Mouse (Mus musculus) hindbrain, embryonic 11.5 days (tissue): ENCODE measurements around the gene Nktr. TPM values are rescaled to one million over a fixed set of nuclear protein-coding genes. Genes with fewer than 3 reads are reported as not detected.

Experiments used
- ATAC-seq: fragments of 200-750 bp; cut with Nextera tagmentation; 2 replicates; pipeline ENCODE4 v1.8.0; 2017; ENCODE audit warnings: mild to moderate bottlenecking, moderate TSS enrichment, moderate library complexity; ENCODE audit not compliant: low FRiP score
- DNase-seq: peaks from one replicate; pipeline ENCODE4 v3.0.0-alpha.2; 2015; ENCODE audit warnings: low spot score
- H3K27ac ChIP-seq: fragments of 300-500 bp; sonication (generic); 2 replicates; pipeline ENCODE4 v1.5.1; 2014; ENCODE audit warnings: mild to moderate bottlenecking, low read depth, low read length
- H3K27me3 ChIP-seq: fragments of 300-500 bp; sonication (generic); 2 replicates; pipeline ENCODE4 v1.6.1; 2014; ENCODE audit warnings: mild to moderate bottlenecking, low read length, moderate library complexity, mixed read lengths; ENCODE audit not compliant: control insufficient read depth, insufficient read depth
- H3K36me3 ChIP-seq: fragments of 300-500 bp; sonication (generic); 2 replicates; pipeline ENCODE4 v1.6.1; 2014; ENCODE audit warnings: mild to moderate bottlenecking, low read length, moderate library complexity, mixed read lengths; ENCODE audit not compliant: control insufficient read depth, insufficient read depth
- H3K4me1 ChIP-seq: fragments of 300-500 bp; sonication (generic); replicated peaks from 2 replicates; pipeline ENCODE4 v1.6.1; 2014; ENCODE audit warnings: low read length, mixed read lengths; ENCODE audit not compliant: control insufficient read depth, insufficient read depth
- H3K4me2 ChIP-seq: fragments of 300-500 bp; sonication (generic); replicated peaks from 2 replicates; pipeline ENCODE4 v1.6.1; 2014; ENCODE audit warnings: mild to moderate bottlenecking, low read depth, low read length
- H3K4me3 ChIP-seq: fragments of 300-500 bp; sonication (generic); 2 replicates; pipeline ENCODE4 v1.5.1; 2014; ENCODE audit warnings: low read depth, low read length
- H3K9ac ChIP-seq: fragments of 300-500 bp; sonication (generic); 2 replicates; pipeline ENCODE4 v1.6.1; 2014; ENCODE audit warnings: low read depth, low read length
- H3K9me3 ChIP-seq: fragments of 300-500 bp; sonication (generic); 2 replicates; pipeline ENCODE4 v1.6.1; 2016; ENCODE audit warnings: low read length; ENCODE audit not compliant: control insufficient read depth
- WGBS: fragments of 180-500 bp; shearing (Covaris S2); extraction: QIAGEN DNeasy Blood & Tissue Kit; methylation state at CpG from one replicate; pipeline ENCODE4 v1.1.7; 2014; 5-methylcytosine and 5-hydroxymethylcytosine counted together
- polyA plus RNA-seq: library from polyadenylated mRNA; unstranded; fragments of >200 nt; fragmentation: Nextera tagmentation; extraction: Ambion mirVana; gene quantifications from 2 replicates; pipeline ENCODE4 v1.2.1, GENCODE M21; 2014

Gene Nktr
- polyA plus RNA-seq, 1 experiment from 2014 or later = 105 TPM

- peak; percentile 50 for DNase-seq
- peaks cover 33% of the 10 kb centered on the region for H3K27me3 ChIP-seq
- no peaks in the 10 kb centered on the region for H3K36me3 ChIP-seq
- H3K27ac ChIP-seq = no peak overlapping the region
- no peak for ATAC-seq
- no peaks in the 10 kb centered on the region; the same call in 1 of the 2 replicates for H3K4me1 ChIP-seq
- H3K9ac ChIP-seq = no peak overlapping the region
- H3K4me2 ChIP-seq = peak overlapping the region; percentile 57
- WGBS = 17% methylated on average over 54 of the region's 54 CpGs
- H3K4me3 ChIP-seq = peak overlapping the region; percentile 26
- no peaks in the 10 kb centered on the region for H3K9me3 ChIP-seq
Measured at GRCm38 (mm10) chr9:121778066-121778624, 59.2 kb downstream of the Nktr start.

GRCm38 (mm10) chr9:121784801-121785200 lies 65.8 kb downstream of the Nktr start:
- no peak overlapping the region for H3K4me3 ChIP-seq
- DNase-seq (no peak), ATAC-seq (no peak)
- no peak overlapping the region for H3K4me2 ChIP-seq
- 0 out of 2 replicates have a peak, but pooled peaks cover under 1% of the 10 kb centered on the region for H3K27me3 ChIP-seq
- no peaks in the 10 kb centered on the region for H3K36me3 ChIP-seq
- no peak overlapping the region for H3K9ac ChIP-seq
- H3K9me3 ChIP-seq = no peaks in the 10 kb centered on the region
- no peak overlapping the region for H3K27ac ChIP-seq
- H3K4me1 ChIP-seq = no peaks in the 10 kb centered on the region
- WGBS = 91% methylated on average over 12 of the region's 12 CpGs

GRCm38 (mm10) chr9:121785261-121785660 lies 66.3 kb downstream of the Nktr start:
- Histone ChIP-seq H3K4me3 (no peak overlapping the region), H3K27me3 (no peaks in the 10 kb centered on the region), H3K4me2 (no peak overlapping the region), H3K27ac (no peak overlapping the region), H3K9ac (no peak overlapping the region), H3K36me3 (no peaks in the 10 kb centered on the region), H3K4me1 (no peaks in the 10 kb centered on the region), H3K9me3 (no peaks in the 10 kb centered on the region)
- ATAC-seq = no peak
- 89% methylated on average over 8 of the region's 8 CpGs for WGBS
- DNase-seq = no peak

GRCm38 (mm10) chr9:121786359-121786758 lies 67.4 kb downstream of the Nktr start:
- Histone ChIP-seq H3K9ac (no peak overlapping the region), H3K36me3 (no peaks in the 10 kb centered on the region), H3K9me3 (no peaks in the 10 kb centered on the region), H3K27me3 (no peaks in the 10 kb centered on the region), H3K4me2 (no peak overlapping the region), H3K27ac (no peak overlapping the region), H3K4me3 (no peak overlapping the region), H3K4me1 (no peaks in the 10 kb centered on the region)
- ATAC-seq (no peak), DNase-seq (no peak)
- WGBS = 95% methylated on average over 2 of the region's 2 CpGs

GRCm38 (mm10) chr9:121791206-121791605 lies 72.2 kb downstream of the Nktr start:
- Histone ChIP-seq H3K9ac (no peak overlapping the region), H3K9me3 (no peaks in the 10 kb centered on the region), H3K27ac (no peak overlapping the region), H3K27me3 (no peaks in the 10 kb centered on the region), H3K4me3 (no peak overlapping the region), H3K4me1 (no peaks in the 10 kb centered on the region), H3K36me3 (no peaks in the 10 kb centered on the region), H3K4me2 (no peak overlapping the region)
- ATAC-seq (no peak), DNase-seq (peak; percentile 63)
- 12% methylated on average over 5 of the region's 5 CpGs for WGBS

GRCm38 (mm10) chr9:121791757-121792521 lies 73.0 kb downstream of the Nktr start, which contains the start of gene Hhatl:
Gene Hhatl, minus strand, starts transcription at chr9:121792507.
- H3K4me2 ChIP-seq = no peak within 1 kb of the TSS
- WGBS = 51% methylated on average over 24 of the region's 24 CpGs
- no peak for ATAC-seq
- H3K9ac ChIP-seq = no peak within 1 kb of the TSS
- H3K4me3 ChIP-seq = no peak within 1 kb of the TSS
- H3K4me1 ChIP-seq = no peaks in the 10 kb centered on the region
- DNase-seq = no peak
- no peaks in the 10 kb centered on the region for H3K27me3 ChIP-seq
- no peaks in the 10 kb centered on the region for H3K9me3 ChIP-seq
- no peak within 1 kb of the TSS for H3K27ac ChIP-seq
- no peaks in the 10 kb centered on the region for H3K36me3 ChIP-seq

- no peak for DNase-seq
Measured at GRCm38 (mm10) chr9:121794972-121795539, 76.1 kb downstream of the Nktr start.

GRCm38 (mm10) chr9:121797722-121798121 lies 78.8 kb downstream of the Nktr start:
- no peaks in the 10 kb centered on the region for H3K27me3 ChIP-seq
- H3K4me2 ChIP-seq = no peak overlapping the region
- WGBS = 18% methylated on average over 12 of the region's 12 CpGs
- no peak overlapping the region for H3K9ac ChIP-seq
- H3K4me3 ChIP-seq = no peak overlapping the region
- no peaks in the 10 kb centered on the region for H3K4me1 ChIP-seq
- no peaks in the 10 kb centered on the region for H3K9me3 ChIP-seq
- ATAC-seq (no peak), DNase-seq (no peak)
- H3K27ac ChIP-seq = no peak overlapping the region
- no peaks in the 10 kb centered on the region for H3K36me3 ChIP-seq

More at GRCm38 (mm10) chr9:121794972-121795539, 76.1 kb downstream of the Nktr start:
- 93% methylated on average over 1 of the region's 1 CpGs for WGBS
- no peak for ATAC-seq
- no peak overlapping the region for H3K27ac ChIP-seq
- H3K9me3 ChIP-seq = no peaks in the 10 kb centered on the region
- H3K4me2 ChIP-seq = no peak overlapping the region
- no peaks in the 10 kb centered on the region for H3K36me3 ChIP-seq
- no peak overlapping the region for H3K9ac ChIP-seq
- no peak overlapping the region for H3K4me3 ChIP-seq
- H3K4me1 ChIP-seq = no peaks in the 10 kb centered on the region
- H3K27me3 ChIP-seq = no peaks in the 10 kb centered on the region
